Mouse (Mus musculus) common myeloid progenitor, adult 5-6 weeks (primary cell): ENCODE data around the gene Rp2. TPM values are rescaled to one million over a fixed set of nuclear protein-coding genes. Genes with fewer than 3 reads are reported as not detected.
"Not testable (repeated sequence)": the region's sequence is repeated elsewhere in the genome, so short reads cannot be mapped to it uniquely, and the experiment has no call there.

Experiments
- ATAC-seq: replicated peaks from 2 replicates; pipeline ENCODE4 v1.8.0; 2016; ENCODE audit warnings: low read depth, mild to moderate bottlenecking, moderate TSS enrichment, inconsistent platforms; ENCODE audit not compliant: poor library complexity, severe bottlenecking
- total RNA-seq: library from RNA; stranded (forward); fragments of 200-1000, 187-1606 nt; gene quantifications from 2 replicates; pipeline ENCODE4 v1.2.3, GENCODE M21; 2017

Gene Rp2
- 28.2 and 29.0 TPM in 2 replicates for total RNA-seq

DNA sequence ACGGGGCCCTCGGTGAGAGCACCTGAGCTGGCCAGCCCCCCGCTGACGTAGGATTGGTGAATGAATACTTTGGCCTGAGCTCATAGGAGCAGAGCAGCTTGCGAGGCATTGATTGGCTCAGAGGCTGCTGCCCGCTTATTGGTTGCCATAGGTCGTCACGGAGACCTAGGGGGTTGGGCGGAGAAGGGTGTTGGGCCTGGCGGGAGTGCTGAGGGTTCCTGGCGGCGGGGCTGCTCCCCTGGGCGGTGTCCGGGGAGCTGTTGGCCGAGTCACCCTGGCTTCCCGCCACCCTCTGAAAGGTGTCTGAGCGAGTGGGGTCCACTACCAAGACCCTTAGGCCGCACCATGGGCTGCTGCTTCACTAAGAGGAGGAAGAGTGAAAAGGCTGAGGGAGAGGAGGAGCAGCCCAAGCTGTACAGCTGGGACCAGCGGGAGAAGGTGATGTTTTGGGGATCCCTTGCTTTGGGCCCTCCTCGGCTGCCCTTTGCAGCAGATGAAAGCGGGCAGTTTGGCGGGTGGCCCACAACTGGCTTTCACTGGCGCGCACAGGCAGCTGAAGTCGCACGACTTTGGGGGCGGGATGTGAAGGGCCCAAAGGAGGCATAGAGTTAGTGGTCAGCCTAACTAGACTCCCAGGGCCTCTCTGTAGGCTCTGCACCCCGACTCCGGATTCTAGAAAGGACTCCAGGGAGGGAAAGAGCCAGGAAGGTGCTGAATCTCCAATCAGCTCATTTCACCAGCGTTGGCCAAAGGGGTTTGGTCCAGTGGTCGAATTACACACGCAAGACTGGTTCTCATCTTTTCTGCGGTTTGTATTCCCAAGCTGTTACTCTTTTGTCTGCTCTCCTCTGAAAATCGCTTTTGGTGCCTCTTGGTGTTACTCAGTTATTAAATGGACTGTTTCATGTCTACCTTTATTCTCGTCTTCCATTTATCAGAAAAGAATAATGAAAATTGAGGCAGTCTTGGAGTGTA is at the start of gene Rp2:
Gene Rp2, plus strand, starts transcription at position 91 of the 975 bp plus-strand sequence.
- ATAC-seq = peak; percentile 99

- no peak for ATAC-seq
These were observed 31.5 kb upstream of the Rp2 start for GRCm38 (mm10) chrX:20332756-20333155.

DNA sequence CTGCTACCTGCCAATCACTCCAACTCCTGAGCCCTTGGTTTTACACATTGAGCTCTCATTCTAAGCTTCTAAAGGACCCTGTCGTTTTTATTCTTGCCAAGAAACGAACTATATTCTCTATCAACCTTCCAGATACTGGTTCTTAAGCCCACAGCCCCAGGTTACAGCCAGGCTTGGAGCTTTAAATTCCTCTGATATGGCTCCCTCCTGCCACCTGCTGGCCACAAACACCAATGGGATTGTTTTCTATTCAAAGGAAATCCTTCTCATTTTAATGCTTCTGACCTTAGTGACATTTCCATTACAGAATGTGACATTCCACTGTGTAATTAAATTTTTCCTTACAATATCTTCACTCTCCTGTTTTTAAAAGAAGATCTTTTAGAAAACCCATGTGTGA is 28.6 kb upstream of the Rp2 start:
- peak; percentile 50; the same call in 1 of the 2 replicates for ATAC-seq

DNA sequence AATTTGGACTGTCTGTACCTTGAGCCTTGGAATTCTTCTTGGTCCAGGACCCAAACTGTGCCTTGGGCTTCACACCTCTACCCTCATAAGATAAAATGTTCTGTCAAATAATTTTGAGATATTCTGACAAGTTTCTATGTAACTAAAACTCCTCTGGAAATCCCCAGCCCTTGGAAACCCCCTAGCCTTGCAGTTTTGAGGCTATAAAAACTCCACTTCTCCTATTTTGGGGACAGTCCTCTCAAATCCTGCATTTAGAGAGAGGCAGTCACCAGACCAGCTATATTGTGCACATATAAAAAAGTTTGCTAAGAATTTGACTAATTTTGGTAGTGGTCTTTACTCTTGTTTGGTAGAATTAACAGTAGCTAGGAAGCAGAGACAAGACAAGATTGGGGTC is 19.3 kb upstream of the Rp2 start:
- no peak for ATAC-seq

GRCm38 (mm10) chrX:20346355-20346754 is 17.9 kb upstream of the Rp2 start:
- no peak for ATAC-seq

DNA sequence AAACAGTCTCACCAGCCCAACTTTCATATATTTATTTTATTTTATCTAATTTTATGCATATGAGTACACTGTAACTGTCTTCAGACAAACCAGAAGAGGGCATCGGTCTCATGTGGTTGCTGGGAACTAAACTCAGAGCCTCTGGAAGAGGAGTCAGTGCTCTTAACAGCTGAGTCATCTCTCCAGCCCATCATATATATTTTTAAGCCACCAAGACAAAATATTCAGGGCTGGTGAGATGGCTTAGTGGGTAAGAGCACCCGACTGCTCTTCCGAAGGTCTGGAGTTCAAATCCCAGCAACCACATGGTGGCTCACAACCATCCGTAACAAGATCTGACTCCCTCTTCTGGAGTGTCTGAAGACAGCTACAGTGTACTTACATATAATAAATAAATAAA is 14.0 kb upstream of the Rp2 start:
- not testable (repeated sequence) for ATAC-seq

DNA sequence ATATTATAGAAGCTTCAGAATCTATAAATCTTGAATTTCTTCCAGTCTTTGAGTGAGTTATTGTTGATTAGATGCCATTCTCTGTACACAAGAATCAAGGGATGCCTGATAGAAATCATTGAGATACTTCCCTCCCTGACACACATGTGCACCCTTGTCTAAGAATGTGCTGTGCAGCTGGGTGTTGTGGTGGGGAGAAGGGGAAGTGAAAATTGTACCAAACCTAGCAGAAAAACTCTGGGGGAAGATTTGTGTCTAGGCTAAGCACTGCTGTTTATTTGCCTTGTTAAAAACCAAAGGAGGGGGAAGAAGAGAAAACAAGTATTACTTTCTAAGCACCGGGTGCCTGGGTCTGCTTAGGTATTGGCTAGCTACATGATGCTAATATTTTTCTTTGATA is 9.0 kb upstream of the Rp2 start:
- peak; percentile 92 for ATAC-seq

- ATAC-seq = 0 out of 2 replicates have a peak, but pooled peaks have one; percentile 18
These were observed 8.0 kb upstream of the Rp2 start for GRCm38 (mm10) chrX:20356309-20356708.

GRCm38 (mm10) chrX:20366036-20366435 is 1.8 kb downstream of the Rp2 start:
- no peak for ATAC-seq

DNA sequence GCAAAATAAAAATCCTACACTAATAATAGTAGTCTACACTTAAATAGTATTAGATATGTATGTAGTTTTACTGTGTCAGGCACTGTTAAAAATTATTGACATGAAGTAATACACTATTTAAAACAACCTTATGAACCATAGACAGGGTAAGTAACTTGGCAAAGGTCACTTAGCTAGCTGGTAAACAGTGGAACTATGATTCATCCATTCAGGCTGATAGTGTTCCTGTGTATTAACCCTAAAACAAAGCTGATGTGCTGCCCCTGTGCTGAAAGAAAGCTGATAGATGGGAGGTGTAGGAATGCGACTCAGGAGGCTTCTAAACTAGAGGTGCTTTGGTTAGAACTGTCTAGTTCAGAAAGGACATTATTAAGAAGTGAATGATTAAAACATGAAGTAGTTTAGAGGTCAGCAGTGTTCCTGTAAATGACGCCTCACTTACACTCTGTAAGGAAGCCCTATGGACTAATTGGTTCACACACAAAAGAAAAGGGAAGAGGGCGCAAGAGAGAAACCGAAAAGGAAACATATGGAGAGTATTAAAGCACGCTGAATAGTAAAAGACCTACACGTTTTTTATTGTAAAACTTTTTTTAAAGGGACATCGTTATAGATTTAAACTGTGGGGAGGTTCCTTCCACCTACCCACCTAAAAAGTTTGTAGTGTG is 15.2 kb downstream of the Rp2 start:
- ATAC-seq = peak; percentile 65; the same call in 1 of the 2 replicates

- ATAC-seq = no peak
These were observed 18.0 kb downstream of the Rp2 start for GRCm38 (mm10) chrX:20382260-20382659.

GRCm38 (mm10) chrX:20387006-20387405 is 22.7 kb downstream of the Rp2 start:
- no peak for ATAC-seq

DNA sequence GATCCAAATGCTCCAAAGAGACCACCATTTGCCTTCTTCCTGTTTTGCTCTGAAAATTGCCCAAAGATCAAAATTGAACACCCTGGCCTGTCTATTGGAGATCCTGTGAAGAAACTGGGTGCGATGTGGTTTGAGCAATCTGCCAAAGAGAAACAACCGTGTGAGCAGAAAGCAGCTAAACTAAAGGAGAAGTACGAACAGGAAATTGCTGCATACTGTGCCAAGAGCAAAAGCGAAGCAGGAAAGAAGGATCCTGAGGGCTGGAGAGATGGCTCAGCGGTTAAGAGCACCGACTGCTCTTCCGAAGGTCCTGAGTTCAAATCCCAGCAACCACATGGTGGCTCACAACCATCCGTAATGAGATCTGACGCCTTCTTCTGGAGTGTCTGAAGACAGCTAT is 27.7 kb downstream of the Rp2 start:
- ATAC-seq = peak; percentile 73

DNA sequence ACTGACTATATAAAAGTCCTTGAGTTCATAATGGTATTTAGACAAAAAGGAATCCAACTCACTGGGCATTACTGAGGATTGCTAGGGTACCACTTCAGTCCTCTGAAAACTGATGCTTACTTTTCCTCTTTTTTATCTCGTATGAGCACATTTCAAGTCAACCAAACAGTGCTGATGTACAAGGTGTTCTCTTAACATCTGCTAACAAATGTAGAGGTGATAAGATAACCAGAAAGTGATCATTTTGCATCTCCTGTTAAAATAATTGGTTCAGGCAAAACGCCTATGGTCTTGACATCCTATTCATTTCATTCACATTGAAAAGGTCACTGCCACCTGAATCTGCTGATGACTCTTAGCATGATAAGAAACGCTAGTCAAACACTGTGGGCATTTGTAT is 28.7 kb downstream of the Rp2 start:
- ATAC-seq = no peak

GRCm38 (mm10) chrX:20404068-20404467 is 39.8 kb downstream of the Rp2 start:
- ATAC-seq = peak; percentile 54; the same call in 1 of the 2 replicates

DNA sequence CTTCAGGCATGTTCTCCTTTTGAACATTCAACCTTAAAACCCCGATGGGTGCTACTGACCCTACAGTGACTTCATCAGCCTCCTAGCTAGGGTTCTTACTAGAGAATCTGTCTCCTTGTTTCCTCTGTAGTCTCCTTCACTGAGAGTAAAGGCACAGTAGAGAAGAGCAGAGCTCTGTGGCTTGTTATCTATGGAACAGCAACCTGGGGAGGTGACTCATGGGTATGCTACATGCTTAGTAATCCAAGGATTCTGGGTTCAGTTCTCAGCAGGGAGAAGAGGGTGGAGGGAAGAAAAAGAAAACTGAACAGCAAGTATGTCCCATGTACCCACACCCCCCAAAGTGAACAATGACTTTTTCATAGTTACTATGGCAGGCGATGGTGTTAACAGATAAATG is 42.6 kb downstream of the Rp2 start:
- ATAC-seq = no peak

GRCm38 (mm10) chrX:20407676-20408075 is 43.4 kb downstream of the Rp2 start:
- ATAC-seq = no peak

DNA sequence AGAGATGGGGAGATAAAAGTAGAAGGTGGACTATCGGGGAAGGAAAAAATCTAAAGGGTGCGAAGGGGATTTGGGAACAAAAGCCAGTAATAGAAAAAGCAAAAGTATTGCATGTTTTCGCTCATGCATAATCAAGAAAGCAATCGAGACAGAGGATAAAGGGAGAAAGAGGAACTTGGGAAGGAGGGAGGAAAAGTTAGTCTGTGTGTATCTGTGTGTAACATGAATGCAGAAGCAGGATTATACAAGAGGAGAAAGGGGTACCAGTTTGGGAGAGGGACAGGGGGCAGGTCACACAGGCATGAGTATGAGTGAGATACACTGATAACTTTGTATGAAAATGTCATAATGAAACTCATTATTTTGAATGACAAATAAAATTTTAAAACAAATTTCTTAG is 47.1 kb downstream of the Rp2 start:
- ATAC-seq = no peak

DNA sequence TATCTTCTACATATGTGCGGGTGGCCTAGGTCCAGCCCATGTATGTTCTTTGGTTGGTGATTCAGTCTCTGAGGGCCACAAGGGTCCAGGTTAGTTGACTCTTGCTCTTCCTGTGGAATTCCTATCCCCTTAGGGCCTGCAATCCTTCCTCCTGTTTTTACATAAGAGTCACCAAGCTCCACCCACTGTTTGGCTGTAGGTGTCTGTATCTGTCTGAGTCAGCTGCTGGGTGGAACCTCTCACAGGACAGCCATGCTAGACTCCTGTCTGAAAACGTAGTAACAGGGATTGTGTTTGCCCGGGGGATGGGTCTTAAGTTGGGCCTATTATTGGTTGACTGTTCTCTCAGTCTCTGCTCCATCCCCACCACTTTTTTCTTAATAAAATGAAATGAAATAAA is 47.9 kb downstream of the Rp2 start:
- no peak for ATAC-seq

GRCm38 (mm10) chrX:20414885-20415622 is 50.8 kb downstream of the Rp2 start:
- ATAC-seq = no peak
